Mouse (Mus musculus): ENCODE results near the gene Cyp2c23.

Gene Cyp2c23

DNA sequence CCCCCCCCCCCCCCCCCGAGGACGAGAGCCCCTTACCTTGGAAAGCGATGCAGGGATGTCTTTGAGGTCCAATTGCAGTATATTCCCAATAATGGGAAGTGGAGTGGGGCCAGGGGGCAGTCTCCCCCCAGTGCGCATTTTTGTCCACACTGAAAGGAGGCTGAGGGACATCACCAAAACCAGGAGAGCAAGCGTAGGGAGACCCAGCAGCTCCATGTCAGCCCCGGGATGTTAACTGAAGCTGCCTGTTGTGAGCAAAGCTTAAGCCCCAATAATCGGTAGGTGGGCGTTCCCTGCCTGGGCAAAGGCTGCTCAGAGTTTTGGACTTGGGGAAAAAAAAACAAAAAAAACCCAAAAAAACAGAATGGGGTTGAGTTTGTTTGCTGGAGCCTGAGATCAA, at the start of gene Cyp2c23:
Cyp2c23 (minus strand) TSS at position 237 of the 400 bp plus-strand sequence.
- DNase-seq (ENCODE audit: low spot score) = no peak

DNA sequence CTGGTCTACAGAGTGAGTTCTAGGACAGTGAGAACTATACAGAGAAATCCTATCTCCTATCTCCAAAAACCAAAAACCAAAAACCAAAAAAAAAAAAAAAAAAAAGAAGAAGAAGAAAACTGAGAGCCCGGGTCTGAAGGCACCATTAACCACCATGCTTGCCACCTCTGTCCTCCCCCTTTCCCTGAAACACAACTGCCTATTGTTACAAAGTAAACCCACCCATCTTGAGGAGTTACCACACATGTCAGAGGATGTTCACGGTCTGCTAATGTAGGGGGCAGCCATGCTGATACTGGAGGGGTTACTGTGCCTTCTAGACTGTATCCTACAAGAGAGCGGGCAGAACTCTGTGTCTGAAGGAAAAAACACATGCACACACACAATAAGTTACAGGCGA, 48.0 kb upstream of the Cyp2c23 start:
- DNase-seq (ENCODE audit: low spot score) = no peak

- no peak for DNase-seq (ENCODE audit: low spot score)
Observed at GRCm38 (mm10) chr19:44076457-44076856, 47.4 kb upstream of the Cyp2c23 start.

DNA sequence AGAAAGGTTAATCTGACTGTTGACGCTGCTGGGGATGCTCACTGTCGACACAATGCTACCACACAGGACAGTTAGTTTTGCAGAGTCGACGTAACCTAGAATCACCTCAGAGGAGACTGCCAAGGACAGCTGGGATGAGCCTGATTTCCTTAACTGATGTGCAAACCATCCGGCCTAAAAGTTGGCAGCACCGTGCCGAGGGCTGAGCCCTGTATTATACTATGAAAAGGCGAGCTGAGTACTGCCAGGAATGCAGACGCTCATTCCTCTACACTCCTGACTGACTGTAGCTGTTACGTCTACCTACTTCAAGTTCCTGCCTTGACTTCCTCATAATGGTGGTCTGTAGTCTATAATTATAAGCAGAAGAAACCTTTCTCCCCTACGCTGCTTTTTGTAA, 46.0 kb upstream of the Cyp2c23 start:
- no peak for DNase-seq (ENCODE audit: low spot score)

- DNase-seq (ENCODE audit: low spot score) = no peak
Observed at GRCm38 (mm10) chr19:44071166-44071565, 42.2 kb upstream of the Cyp2c23 start.

DNA sequence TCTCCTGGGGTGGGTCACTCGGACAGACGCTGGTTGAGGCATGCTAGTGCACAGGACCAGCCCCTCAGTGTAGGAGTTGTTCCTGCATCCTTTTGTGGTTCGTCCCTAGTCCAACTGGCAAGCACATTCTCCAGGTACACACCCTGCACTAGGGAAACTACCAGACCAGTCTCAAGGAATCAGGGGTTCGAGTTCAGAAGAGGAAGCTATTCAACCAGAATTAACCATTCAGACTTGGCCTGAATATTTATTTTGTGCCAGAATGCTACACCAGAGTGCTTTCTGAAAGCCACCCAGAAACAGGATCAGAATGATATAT, 40.9 kb upstream of the Cyp2c23 start:
- no peak for DNase-seq (ENCODE audit: low spot score)

DNA sequence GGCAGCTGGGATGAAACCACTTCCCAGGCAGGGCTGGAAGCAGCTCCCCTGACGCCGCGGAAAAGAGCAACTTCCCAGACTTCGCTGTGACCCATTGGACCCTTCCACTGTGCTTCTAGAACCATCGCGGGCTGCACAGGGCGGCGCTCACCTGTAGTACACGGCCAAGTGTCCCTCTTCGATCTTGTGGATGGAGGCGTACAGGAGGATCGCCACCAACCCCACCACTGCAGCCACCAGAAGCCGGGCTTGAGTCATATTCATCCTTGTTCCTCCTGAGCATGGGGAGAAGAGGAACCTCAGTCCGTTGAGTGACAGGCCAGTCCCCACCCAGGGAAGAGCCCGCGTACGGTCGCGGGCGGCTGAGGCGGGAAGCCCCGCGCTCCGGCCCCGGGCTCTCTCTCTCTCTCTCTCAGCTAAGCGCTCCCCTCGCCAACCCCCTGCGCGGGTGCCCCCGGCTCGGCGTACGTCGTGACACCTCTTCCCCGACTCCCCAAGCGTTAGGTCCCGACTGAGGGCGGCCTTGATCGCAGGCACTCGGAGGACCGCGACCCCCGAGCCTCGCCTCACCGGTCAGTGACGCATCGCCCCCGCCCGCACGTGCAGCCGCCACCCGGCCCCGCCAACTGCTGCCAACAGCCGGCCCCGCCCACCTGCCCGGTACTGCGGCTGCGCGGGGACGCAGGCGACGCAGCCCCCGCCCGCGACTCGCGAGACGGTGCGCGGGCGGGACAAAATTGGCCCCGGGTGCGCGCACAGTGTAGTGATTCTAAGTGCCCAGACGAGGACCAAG, 40.3 kb upstream of the Cyp2c23 start, which contains the start of gene Erlin1:
Erlin1 (minus strand) TSS at position 665 of the 793 bp plus-strand sequence.
- peak; percentile 88 for DNase-seq (ENCODE audit: low spot score)

DNA sequence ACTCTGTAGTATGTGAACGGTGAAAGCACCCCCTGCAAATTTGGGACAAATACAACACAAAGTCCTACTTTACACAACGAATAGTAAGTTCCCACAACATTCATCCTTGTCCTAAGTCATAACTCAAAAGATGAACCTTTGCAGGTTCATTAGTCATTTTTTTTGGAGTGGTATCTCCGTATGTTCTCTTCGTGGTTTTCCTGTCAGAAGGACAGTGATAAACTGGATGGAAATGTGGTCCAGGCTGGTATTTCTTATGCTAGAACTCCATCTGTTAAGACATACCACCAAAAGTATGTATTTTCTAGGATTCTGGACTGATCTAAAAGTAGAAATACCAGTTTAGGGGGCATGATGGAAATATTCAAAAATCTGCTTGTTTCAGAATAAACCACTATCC, 39.2 kb upstream of the Cyp2c23 start:
- no peak for DNase-seq (ENCODE audit: low spot score)

GRCm38 (mm10) chr19:44067323-44068049, 38.5 kb upstream of the Cyp2c23 start:
- no peak for DNase-seq (ENCODE audit: low spot score)

DNA sequence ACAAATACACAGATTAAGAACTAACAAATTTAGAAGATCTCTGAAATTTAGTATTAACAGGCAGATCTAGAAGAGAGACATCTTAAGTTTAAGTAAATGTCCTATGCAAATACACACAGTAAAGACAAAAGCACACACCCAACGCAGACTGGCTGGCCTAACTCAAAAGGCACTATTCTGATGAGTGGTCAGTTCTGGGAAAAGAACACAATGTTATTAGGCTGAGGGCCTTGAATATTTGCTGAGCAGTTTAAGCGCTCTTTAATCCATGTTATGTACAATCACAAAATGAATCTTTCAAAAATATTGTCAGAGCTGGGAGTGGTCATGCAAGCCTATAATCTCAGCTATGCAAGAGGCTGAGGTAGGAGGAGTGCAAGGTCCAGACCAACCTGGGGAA, 35.7 kb upstream of the Cyp2c23 start:
- no peak for DNase-seq (ENCODE audit: low spot score)

DNA sequence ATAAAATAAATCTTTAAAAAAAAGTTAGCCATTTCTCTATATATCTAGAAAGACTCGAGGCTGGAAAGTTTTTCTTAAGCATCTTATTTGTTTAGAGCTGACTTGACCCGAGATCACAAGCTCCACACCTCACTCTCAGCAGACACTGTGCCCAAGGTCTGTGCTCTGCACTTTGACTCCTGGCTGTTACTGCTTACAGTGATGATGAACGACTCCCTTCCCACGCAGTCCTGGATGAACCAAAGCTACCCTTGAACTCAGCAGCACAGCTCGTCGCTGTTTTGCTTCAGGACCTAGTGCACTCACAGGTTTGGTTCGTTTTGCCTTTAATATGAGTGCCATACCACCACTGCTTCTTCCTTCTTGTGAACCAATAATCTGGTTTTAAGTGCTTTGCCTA, 34.8 kb upstream of the Cyp2c23 start:
- no peak for DNase-seq (ENCODE audit: low spot score)

DNA sequence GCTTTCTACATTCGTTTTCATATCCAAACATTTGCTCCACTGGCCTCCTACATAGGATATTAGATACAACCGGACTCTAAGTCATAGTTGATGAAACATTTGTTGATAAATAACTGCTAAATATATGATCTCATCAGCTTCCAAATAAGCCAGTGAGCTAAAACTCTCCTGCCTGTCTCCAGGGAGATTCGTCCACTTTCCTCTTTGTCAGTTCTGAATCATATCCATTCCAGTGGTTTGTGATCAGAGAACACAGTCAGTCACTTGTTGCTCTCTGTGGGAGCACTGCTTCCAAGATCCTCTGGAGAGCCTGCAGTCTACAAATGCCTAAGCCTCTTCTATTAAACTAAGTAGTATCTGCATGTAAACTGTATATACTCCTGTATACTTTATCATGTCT, 31.2 kb upstream of the Cyp2c23 start:
- no peak for DNase-seq (ENCODE audit: low spot score)

DNA sequence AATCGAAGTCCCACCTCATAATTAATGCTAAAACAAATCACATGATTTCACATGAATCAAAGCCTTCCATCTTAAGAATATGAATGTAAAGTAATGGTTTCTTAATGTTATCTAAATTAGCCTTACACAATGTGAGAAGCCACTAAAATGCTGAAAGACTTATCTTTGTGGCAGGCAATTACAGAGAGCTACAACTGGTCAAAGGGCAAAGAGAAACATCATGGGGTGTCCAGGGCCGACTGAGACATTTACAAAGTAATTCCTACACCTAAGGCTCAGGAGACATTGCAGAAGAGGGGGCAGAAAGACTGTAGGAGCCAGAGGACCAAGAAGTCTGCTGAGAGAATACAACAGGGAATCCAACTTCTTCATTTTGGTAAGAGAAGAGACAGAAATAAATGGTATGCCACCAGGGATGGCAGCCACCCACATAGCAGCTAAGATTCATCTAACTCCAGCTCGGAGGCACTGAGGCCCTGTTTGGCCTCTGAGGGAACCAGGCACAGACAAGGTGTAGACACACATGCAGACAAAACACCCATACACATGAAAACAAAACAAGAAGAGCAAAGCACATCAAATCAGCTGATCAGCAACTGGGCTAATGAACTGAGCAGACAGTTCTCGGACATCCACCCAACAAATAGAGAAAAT, 26.3 kb upstream of the Cyp2c23 start:
- no peak for DNase-seq (ENCODE audit: low spot score)

GRCm38 (mm10) chr19:44050388-44050787, 21.4 kb upstream of the Cyp2c23 start:
- no peak for DNase-seq (ENCODE audit: low spot score)

DNA sequence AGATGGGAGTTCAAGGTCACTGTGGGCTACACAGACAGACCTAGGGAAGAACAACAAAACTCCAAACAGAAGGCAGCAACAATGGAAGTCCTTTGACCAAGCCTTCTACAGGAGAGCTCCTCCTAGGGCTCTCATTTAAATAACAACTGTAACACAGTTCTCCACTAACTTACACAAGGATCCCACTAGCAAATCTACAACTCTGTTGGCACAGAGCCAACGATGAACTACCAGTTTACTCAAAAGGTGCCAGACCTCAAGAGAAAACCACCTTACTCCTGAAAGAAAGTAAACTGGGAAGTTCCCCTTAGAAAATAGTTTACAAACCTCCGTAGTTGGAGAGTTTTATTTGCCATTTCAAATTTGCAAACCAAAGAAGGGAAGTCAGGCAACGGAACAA, 20.3 kb upstream of the Cyp2c23 start:
- DNase-seq (ENCODE audit: low spot score) = no peak

DNA sequence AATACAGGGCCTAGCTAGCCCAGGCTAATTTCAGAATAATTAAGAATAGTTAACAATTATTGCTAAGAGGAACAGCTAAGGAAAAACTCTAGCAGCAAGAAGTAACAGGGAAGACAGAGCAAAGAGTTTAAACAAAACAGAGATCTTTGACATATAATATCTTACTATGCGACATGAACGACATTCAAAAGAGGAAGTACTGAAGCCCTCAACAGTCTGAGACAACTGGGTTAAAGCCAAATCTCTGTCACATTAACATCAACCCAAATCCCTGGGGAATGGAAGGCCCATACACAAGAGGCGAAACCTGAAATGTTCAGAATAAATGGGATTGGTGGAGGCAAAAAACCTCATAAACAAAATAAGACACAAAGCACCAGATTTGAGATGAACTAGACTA, 16.8 kb upstream of the Cyp2c23 start:
- no peak for DNase-seq (ENCODE audit: low spot score)

- no peak for DNase-seq (ENCODE audit: low spot score)
Observed at GRCm38 (mm10) chr19:44042121-44042520, 13.1 kb upstream of the Cyp2c23 start.

DNA sequence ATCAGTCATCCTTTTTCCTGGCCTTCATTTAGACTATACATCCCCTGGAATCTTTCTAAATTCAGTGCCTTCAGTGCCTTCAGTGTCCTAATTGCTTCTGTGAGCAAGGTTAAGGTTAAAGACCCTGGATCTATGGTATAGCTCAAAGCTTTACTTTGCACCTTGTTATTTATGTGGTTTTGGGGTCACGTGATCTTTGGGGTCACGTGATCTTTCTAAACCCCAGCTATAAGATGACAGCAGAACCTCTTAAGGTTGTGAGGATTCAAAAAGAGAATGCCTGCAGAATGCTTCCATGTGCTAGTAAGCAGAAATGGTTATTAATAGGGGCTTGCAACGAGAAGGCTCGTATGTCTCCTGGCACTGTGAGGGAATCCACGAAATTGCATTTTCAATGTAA, 4.4 kb upstream of the Cyp2c23 start:
- DNase-seq (ENCODE audit: low spot score) = no peak

- DNase-seq (ENCODE audit: low spot score) = no peak
Observed at GRCm38 (mm10) chr19:44032046-44032744, 3.2 kb upstream of the Cyp2c23 start.

GRCm38 (mm10) chr19:44030024-44030423, 1.0 kb upstream of the Cyp2c23 start:
- no peak for DNase-seq (ENCODE audit: low spot score)

- no peak for DNase-seq (ENCODE audit: low spot score)
Observed at GRCm38 (mm10) chr19:44026956-44027530, 2.0 kb downstream of the Cyp2c23 start.

GRCm38 (mm10) chr19:44024921-44025585, 4.0 kb downstream of the Cyp2c23 start:
- DNase-seq (ENCODE audit: low spot score) = no peak

All from layer of hippocampus, adult 11-12 months (tissue).